Mouse (Mus musculus) thymus, adult 2 months (tissue): ENCODE data around the gene Wnt4.

Source experiments
- CTCF ChIP-seq: fragments of 200-500 bp; IDR thresholded peaks from 2 replicates; pipeline ENCODE4 v1.5.1; 2012; ENCODE audit warnings: mild to moderate bottlenecking, control low read depth, low read length, moderate library complexity, borderline replicate concordance; ENCODE audit not compliant: control insufficient read depth, poor library complexity, insufficient read depth; ENCODE audit errors: extremely low read depth
- POLR2A ChIP-seq: fragments of 200-500 bp; IDR thresholded peaks from 2 replicates; pipeline ENCODE4 v1.6.1; 2012; ENCODE audit warnings: mild to moderate bottlenecking, low read length, control low read depth, moderate library complexity; ENCODE audit not compliant: control insufficient read depth, poor library complexity, insufficient read depth; ENCODE audit errors: extremely low read depth

DNA sequence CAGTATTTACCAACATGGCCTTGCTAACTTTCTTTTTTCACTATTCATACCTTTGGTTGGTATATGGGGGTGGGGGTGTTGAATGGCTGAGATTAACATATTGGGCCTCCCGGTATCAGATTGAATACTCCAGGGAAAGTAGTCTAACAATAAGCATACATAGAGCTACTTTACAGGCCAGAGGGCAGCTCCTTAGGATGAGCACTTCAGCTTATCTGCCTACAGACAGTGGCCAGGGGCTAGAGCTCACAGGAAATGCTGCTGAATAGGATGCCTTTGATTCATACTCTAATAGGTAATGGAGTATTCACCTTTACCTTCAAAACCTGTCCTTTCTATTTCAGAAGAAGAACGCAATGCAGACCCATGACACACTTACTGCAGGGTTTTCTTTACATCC, 37.8 kb downstream of the Wnt4 start:
- no peak for TF ChIP-seq CTCF
- no peak for TF ChIP-seq POLR2A
